Mouse (Mus musculus) heart, adult 2 months (tissue): ENCODE data around the gene Tada3.

Source experiments
- CTCF ChIP-seq: fragments of 200-600 bp; IDR thresholded peaks from 2 replicates; pipeline ENCODE4 v1.8.1; 2022; ENCODE audit warnings: antibody characterized with exemption, mild to moderate bottlenecking, moderate library complexity
- EP300 ChIP-seq: fragments of 200-500 bp; IDR thresholded peaks from 2 replicates; pipeline ENCODE4 v1.6.1; 2011; ENCODE audit warnings: low read depth, low read length, control low read depth; ENCODE audit not compliant: insufficient read depth
- POLR2A ChIP-seq: fragments of 200-500 bp; IDR thresholded peaks from 2 replicates; pipeline ENCODE4 v1.6.1; 2011; ENCODE audit warnings: mild to moderate bottlenecking, low read depth, low read length, control low read depth; ENCODE audit not compliant: insufficient read depth

GRCm38 (mm10) chr6:113410001-113410400 is 32.3 kb upstream of the Tada3 start:
- TF ChIP-seq EP300: no peak
- TF ChIP-seq CTCF: no peak
- TF ChIP-seq POLR2A: no peak
